Mouse (Mus musculus): ENCODE results near the gene Thoc7.
"Not testable (repeated sequence)": the region's sequence is repeated elsewhere in the genome, so short reads cannot be mapped to it uniquely, and the experiment has no call there.

Thoc7 gene

DNA sequence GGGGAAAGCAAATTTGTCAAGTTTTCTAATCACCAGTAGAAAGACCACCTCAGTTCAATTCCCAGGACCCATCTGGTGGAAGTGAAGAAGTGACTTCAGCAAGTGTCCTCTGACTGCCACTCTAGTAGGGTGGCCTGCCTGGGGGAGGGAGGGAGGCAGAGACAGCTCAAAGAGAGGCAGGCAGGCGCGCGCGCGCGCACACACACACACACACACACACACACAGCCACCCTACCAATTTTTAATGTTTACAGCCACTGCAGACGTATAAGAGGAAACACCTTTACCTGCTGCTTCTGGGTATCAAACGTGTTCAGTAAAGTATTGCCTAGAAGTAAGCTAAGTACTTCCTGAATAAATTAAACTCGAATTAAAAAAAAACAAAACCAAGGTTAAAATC lies 1.6 kb downstream of the Thoc7 start:
- H3K36me3 ChIP-seq (ENCODE audit: insufficient read depth, low read length): no peaks in the 10 kb centered on the region
- H3K4me1 ChIP-seq (replicated peaks; ENCODE audit: low read depth, low read length): peaks cover 27% of the 10 kb centered on the region
- TF ChIP-seq CTCF (conservative IDR thresholded peaks at IDR 0.05; ENCODE audit: low read length) (no peak), NANOG (IDR thresholded peaks at IDR 0.05; ENCODE audit: borderline replicate concordance, low read length) (no peak), POU5F1 (IDR thresholded peaks at IDR 0.05; ENCODE audit: borderline replicate concordance, low read length) (no peak)
- H3K4me3 ChIP-seq (replicated peaks; ENCODE audit: low read length): peak overlapping the region; percentile 88
- H3K9me3 ChIP-seq (ENCODE audit: low read length): peaks cover 28% of the 10 kb centered on the region
- H3K27me3 ChIP-seq (ENCODE audit: insufficient read depth, low read length): no peaks in the 10 kb centered on the region

- peaks cover 48% of the 10 kb centered on the region for H3K36me3 ChIP-seq (ENCODE audit: insufficient read depth, low read length)
- H3K9me3 ChIP-seq (ENCODE audit: low read length); H3K27me3 ChIP-seq (ENCODE audit: insufficient read depth, low read length); H3K4me1 ChIP-seq (replicated peaks; ENCODE audit: low read depth, low read length); H3K4me3 ChIP-seq (replicated peaks; ENCODE audit: low read length): not testable (repeated sequence)
These were observed 9.5 kb downstream of the Thoc7 start for GRCm38 (mm10) chr14:13952151-13952550.

GRCm38 (mm10) chr14:13950401-13950800 lies 11.3 kb downstream of the Thoc7 start:
- Histone ChIP-seq H3K27me3 (ENCODE audit: insufficient read depth, low read length) (no peaks in the 10 kb centered on the region), H3K4me3 (replicated peaks; ENCODE audit: low read length) (no peak overlapping the region), H3K4me1 (replicated peaks; ENCODE audit: low read depth, low read length) (no peaks in the 10 kb centered on the region), H3K9me3 (ENCODE audit: low read length) (no peaks in the 10 kb centered on the region), H3K36me3 (ENCODE audit: insufficient read depth, low read length) (peaks cover 48% of the 10 kb centered on the region)
- peak; percentile 60 for TF ChIP-seq CTCF (conservative IDR thresholded peaks at IDR 0.05; ENCODE audit: low read length)
- no peak for TF ChIP-seq POU5F1 (IDR thresholded peaks at IDR 0.05; ENCODE audit: borderline replicate concordance, low read length)
- TF ChIP-seq NANOG (IDR thresholded peaks at IDR 0.05; ENCODE audit: borderline replicate concordance, low read length): no peak

GRCm38 (mm10) chr14:13948345-13948744 lies 13.3 kb downstream of the Thoc7 start:
- TF ChIP-seq POU5F1 (IDR thresholded peaks at IDR 0.05; ENCODE audit: borderline replicate concordance, low read length) (no peak), CTCF (conservative IDR thresholded peaks at IDR 0.05; ENCODE audit: low read length) (no peak)
- peaks cover 16% of the 10 kb centered on the region; the same call in 1 of the 2 replicates for H3K9me3 ChIP-seq (ENCODE audit: low read length)
- no peaks in the 10 kb centered on the region for H3K27me3 ChIP-seq (ENCODE audit: insufficient read depth, low read length)

DNA sequence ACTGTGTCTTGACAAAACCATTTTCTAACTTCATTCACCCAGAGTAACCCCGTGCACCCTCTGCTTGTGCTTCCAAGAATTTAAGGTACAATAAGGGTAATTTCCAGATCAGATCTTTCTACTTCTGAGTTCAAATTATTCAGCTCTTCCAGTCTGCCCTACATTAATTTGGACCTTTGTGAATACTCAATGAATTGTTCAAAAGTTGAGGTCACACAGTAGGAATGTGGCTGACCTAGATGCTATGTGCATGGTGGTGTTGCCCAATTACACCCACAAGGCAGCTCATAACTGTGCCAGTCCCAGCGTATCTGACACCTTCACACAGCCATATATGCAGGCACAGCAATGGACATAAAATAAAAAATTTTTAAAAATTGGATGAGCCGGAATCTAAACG lies 17.0 kb downstream of the Thoc7 start:
- Histone ChIP-seq H3K27me3 (ENCODE audit: insufficient read depth, low read length) (no peaks in the 10 kb centered on the region), H3K36me3 (ENCODE audit: insufficient read depth, low read length) (peaks cover 21% of the 10 kb centered on the region), H3K4me3 (replicated peaks; ENCODE audit: low read length) (no peak overlapping the region), H3K4me1 (replicated peaks; ENCODE audit: low read depth, low read length) (no peaks in the 10 kb centered on the region), H3K9me3 (ENCODE audit: low read length) (peaks cover 19% of the 10 kb centered on the region; the same call in 1 of the 2 replicates)
- no peak for TF ChIP-seq CTCF (conservative IDR thresholded peaks at IDR 0.05; ENCODE audit: low read length)
- TF ChIP-seq POU5F1 (IDR thresholded peaks at IDR 0.05; ENCODE audit: borderline replicate concordance, low read length): no peak
- no peak for TF ChIP-seq NANOG (IDR thresholded peaks at IDR 0.05; ENCODE audit: borderline replicate concordance, low read length)

More at GRCm38 (mm10) chr14:13948345-13948744, 13.3 kb downstream of the Thoc7 start:
- Histone ChIP-seq H3K36me3 (ENCODE audit: insufficient read depth, low read length) (peaks cover 42% of the 10 kb centered on the region), H3K4me3 (replicated peaks; ENCODE audit: low read length) (no peak overlapping the region), H3K4me1 (replicated peaks; ENCODE audit: low read depth, low read length) (no peaks in the 10 kb centered on the region)

- Histone ChIP-seq H3K27me3 (ENCODE audit: insufficient read depth, low read length) (no peaks in the 10 kb centered on the region), H3K9me3 (ENCODE audit: low read length) (peaks cover 62% of the 10 kb centered on the region), H3K4me3 (replicated peaks; ENCODE audit: low read length) (no peak overlapping the region), H3K4me1 (replicated peaks; ENCODE audit: low read depth, low read length) (no peaks in the 10 kb centered on the region), H3K36me3 (ENCODE audit: insufficient read depth, low read length) (no peaks in the 10 kb centered on the region)
- TF ChIP-seq CTCF (conservative IDR thresholded peaks at IDR 0.05; ENCODE audit: low read length): no peak
- TF ChIP-seq NANOG (IDR thresholded peaks at IDR 0.05; ENCODE audit: borderline replicate concordance, low read length): no peak
- no peak for TF ChIP-seq POU5F1 (IDR thresholded peaks at IDR 0.05; ENCODE audit: borderline replicate concordance, low read length)
These were observed 27.6 kb downstream of the Thoc7 start for GRCm38 (mm10) chr14:13934052-13934371.

- H3K36me3 ChIP-seq (ENCODE audit: insufficient read depth, low read length): no peaks in the 10 kb centered on the region
- TF ChIP-seq POU5F1 (IDR thresholded peaks at IDR 0.05; ENCODE audit: borderline replicate concordance, low read length) (no peak), CTCF (conservative IDR thresholded peaks at IDR 0.05; ENCODE audit: low read length) (no peak), NANOG (IDR thresholded peaks at IDR 0.05; ENCODE audit: borderline replicate concordance, low read length) (no peak)
- H3K4me3 ChIP-seq (replicated peaks; ENCODE audit: low read length): peak overlapping the region; percentile 62
- no peaks in the 10 kb centered on the region for H3K27me3 ChIP-seq (ENCODE audit: insufficient read depth, low read length)
- H3K9me3 ChIP-seq (ENCODE audit: low read length): peaks cover 56% of the 10 kb centered on the region
- H3K4me1 ChIP-seq (replicated peaks; ENCODE audit: low read depth, low read length): no peaks in the 10 kb centered on the region
These were observed 28.2 kb downstream of the Thoc7 start for GRCm38 (mm10) chr14:13933290-13934051.

- Histone ChIP-seq H3K4me1 (replicated peaks; ENCODE audit: low read depth, low read length) (peaks cover 16% of the 10 kb centered on the region), H3K27me3 (ENCODE audit: insufficient read depth, low read length) (no peaks in the 10 kb centered on the region), H3K36me3 (ENCODE audit: insufficient read depth, low read length) (0 out of 2 replicates have a peak, but pooled peaks cover 5% of the 10 kb centered on the region), H3K4me3 (replicated peaks; ENCODE audit: low read length) (no peak overlapping the region), H3K9me3 (ENCODE audit: low read length) (peaks cover 25% of the 10 kb centered on the region)
- TF ChIP-seq NANOG (IDR thresholded peaks at IDR 0.05; ENCODE audit: borderline replicate concordance, low read length): no peak
- TF ChIP-seq CTCF (conservative IDR thresholded peaks at IDR 0.05; ENCODE audit: low read length): peak; percentile 60
These were observed 44.0 kb downstream of the Thoc7 start for GRCm38 (mm10) chr14:13917630-13918029.

GRCm38 (mm10) chr14:13917208-13917607 lies 44.4 kb downstream of the Thoc7 start:
- no peak overlapping the region for H3K4me3 ChIP-seq (replicated peaks; ENCODE audit: low read length)
- H3K9me3 ChIP-seq (ENCODE audit: low read length): peaks cover 29% of the 10 kb centered on the region
- H3K27me3 ChIP-seq (ENCODE audit: insufficient read depth, low read length): no peaks in the 10 kb centered on the region
- peaks cover 16% of the 10 kb centered on the region for H3K4me1 ChIP-seq (replicated peaks; ENCODE audit: low read depth, low read length)
- TF ChIP-seq NANOG (IDR thresholded peaks at IDR 0.05; ENCODE audit: borderline replicate concordance, low read length) (no peak), CTCF (conservative IDR thresholded peaks at IDR 0.05; ENCODE audit: low read length) (no peak), POU5F1 (IDR thresholded peaks at IDR 0.05; ENCODE audit: borderline replicate concordance, low read length) (no peak)
- 0 out of 2 replicates have a peak, but pooled peaks cover 5% of the 10 kb centered on the region for H3K36me3 ChIP-seq (ENCODE audit: insufficient read depth, low read length)

Data from E14TG2a.4 (cell line).